Mouse (Mus musculus) neural tube, embryonic 10.5 days (tissue): ENCODE measurements around the gene Smap2.
"Not testable (repeated sequence)": the region's sequence is repeated elsewhere in the genome, so short reads cannot be mapped to it uniquely, and the experiment has no call there.

Experiments
- DNase-seq: peaks from one replicate; pipeline ENCODE4 v3.0.0-alpha.2; 2017; ENCODE audit warnings: low spot score; ENCODE audit errors: extremely low spot score

Smap2 gene

DNA sequence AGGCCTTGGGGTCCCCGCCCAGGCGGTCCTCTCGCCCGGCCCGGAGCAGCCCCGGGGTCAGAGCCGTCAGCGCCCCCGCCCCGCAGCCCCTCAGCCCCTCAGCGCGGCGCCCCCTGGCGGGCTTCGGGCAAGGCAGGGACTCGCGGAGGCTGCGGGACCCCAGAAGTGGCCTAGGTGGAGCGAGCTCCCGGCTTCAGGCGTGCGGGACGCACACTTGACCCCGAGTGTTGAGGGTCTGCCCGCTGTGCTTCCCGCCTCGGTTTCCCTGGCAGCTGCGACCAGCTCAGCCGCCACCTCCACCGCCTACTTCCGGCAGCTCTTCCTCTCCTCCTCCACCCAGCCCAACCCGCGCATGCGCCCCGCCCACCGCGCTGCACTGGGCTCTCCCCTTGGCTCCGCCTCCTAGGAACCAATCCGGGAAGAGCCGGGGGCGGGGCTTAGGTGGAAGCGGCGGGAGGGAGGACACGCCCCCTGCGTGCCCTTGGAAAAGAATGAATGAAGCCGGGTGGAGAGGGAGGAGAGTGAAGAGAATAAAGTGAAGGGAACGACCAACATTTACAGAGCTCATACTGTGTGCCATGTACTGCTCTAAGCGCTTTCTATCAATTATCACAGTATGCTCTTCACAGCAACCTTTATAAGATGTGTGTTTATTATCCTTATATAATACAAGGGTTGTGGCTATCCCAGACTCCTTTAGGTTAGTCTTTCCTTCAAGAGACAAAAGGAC lies at the start of gene Smap2:
Smap2 (minus strand) TSS at position 320 of the 730 bp plus-strand sequence.
- peak; percentile 98 for DNase-seq

DNA sequence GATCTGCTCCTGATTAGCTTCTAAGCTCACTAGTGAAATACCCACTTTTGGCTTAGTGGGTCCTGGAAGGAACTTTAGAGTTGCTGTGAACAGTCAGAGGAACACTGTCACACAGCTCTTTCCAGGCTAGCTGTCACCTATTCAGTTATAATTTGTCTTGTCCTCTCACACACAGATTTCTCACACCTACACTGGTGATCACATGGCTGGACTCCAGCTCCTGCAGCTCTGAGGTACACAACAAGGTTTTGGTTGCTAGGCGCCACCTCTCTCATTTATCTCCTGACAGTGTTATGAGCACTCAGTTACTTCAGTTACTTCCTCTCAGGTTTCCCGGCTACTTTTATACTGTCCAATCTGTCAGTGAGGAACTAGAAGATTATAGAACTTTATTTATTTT lies 48.3 kb upstream of the Smap2 start:
- no peak for DNase-seq

DNA sequence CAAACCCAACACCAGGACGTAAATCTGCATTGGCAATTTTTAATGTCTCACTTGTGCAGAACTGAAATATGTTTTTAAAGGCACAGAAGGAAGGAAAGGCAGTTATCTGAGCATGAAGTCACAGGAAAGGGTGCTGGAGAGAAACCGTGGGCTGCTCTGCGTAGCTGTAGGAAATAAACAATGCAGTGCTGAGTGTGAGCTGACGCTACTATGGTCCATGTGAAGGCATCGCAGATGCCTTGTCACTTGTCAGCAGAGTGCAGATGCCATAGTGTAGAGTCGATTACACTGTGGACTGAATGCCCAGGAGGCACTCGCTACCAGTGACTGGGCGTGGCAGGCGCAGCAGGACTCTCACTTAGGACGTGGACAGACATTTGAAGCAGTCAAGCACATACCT lies 42.2 kb upstream of the Smap2 start:
- DNase-seq, result not testable (repeated sequence)

GRCm38 (mm10) chr4:121057032-121057431 lies 40.0 kb upstream of the Smap2 start:
- DNase-seq, result no peak

DNA sequence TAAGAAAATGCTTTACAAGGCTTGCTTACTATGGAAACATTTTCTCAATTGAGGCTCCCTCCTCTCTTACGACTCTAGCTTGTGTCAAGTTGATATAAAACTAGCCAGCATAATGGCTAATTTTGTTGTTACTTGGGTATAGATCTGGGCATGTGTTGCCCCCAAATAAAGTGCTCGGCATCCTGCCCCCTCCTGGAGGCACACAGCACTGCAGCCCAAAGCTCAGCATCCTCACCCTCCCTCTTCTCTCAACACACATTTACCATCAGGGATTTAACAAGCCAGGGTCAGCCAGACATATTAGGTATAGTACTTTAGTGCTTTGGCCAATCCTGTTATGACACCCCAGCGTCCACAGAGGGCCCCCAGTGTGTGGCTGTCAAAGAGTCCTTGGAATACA lies 39.3 kb upstream of the Smap2 start:
- DNase-seq, result no peak

DNA sequence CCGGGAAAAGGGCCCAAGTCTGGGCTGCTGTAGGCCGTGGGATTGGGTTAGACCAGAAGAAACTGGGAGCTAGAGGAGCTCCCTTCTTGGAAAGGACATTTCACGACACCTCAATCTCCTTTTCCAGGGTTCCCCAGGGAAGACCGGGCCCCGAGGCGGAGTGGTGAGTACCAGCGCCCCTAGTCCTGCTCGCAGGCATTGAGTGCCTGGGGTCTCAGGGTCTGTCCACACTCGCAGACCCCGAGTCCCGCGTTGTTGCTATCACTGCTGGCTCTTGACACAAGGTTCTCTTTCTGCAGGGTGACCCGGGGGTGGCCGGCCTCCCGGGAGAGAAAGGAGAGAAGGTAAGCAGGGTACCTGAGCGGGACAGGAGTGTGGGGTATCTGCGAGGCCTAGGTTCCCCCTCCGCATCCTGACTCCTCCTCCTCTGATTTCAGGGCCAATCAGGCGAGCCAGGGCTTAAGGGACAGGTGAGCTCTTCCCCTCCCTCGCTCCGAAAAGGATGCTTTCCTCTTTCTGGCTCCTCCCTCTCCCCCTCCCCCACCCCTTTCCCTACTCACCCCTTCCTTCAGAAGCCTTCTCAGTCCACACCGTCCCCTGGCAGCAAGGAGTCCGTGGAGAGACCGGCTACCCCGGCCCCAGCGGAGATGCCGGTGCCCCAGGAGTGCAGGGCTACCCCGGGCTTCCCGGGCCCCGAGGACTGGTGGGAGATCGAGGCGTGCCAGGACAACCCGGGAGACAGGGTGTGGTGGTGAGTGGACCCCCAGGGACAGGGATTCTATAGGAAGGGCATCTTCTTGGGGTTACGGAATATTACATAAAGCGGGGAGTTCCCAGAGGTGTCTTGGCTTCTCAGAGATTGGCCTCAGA lies 35.6 kb upstream of the Smap2 start:
- DNase-seq, result no peak

DNA sequence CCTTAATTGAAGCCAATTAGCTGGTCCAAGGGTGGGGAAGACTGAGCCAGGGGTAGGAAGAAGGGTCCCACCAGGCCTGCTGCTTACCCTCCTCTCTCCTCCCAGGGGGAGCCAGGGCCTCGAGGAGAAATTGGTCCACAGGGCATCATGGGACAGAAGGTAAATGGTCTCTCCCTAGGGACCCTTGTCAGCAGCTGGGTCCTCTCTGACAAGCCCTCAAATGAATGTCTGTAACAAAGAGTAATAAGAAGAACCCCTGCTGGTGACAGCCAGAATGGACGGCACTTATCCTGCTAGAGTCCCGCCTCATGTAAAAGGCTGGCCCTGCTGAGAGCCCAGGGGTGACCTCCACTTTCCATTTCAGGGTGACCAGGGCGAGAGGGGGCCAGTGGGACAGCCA lies 34.8 kb upstream of the Smap2 start:
- no peak for DNase-seq

- no peak for DNase-seq
These were observed 25.9 kb upstream of the Smap2 start for GRCm38 (mm10) chr4:121042946-121043345.

- DNase-seq, result no peak
These were observed 25.4 kb upstream of the Smap2 start for GRCm38 (mm10) chr4:121042472-121042871.

- DNase-seq, result peak; percentile 75
These were observed 24.0 kb upstream of the Smap2 start for GRCm38 (mm10) chr4:121040897-121041671.

- DNase-seq, result no peak
These were observed 23.3 kb upstream of the Smap2 start for GRCm38 (mm10) chr4:121040323-121040722.

DNA sequence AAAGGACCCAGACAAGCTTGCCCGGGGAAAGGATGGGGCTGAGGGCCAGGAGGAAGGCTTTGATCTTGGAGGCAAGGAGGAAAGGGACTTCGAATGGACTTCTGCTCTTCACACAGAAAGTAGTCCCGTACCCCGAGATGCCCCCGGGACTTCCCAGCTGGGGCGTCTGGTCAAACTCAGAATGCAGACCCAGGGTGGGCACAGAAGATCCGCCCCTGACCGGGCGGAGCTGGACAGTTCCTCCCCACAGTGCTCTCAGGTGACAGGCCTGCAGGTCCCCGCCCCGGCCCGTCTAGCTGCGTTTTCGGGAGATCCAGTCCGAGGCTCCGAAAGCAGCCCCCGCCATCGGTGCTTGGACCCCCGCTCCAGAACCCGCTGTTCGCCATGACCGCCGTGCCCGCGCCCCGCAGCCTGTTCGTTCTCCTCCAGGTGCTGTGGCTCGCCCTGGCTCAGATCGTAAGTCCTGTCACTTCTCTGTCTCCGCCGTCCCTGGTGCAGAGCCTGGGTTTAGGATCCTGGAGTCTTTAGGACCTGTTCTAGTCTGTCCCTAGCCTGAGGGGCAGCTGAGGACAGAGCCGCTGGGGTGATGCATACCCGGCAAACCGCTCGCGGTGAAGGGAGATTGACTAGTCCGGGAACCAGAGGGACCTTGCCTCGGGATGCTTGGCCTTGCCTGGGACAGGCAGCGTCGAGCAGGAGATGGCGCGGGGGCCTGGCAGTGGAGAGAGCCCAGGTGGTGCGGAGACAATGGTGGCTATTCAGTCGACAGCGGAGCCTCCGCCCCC lies 22.5 kb upstream of the Smap2 start, which contains the start of gene Col9a2:
Col9a2 (plus strand) TSS at position 55 of the 785 bp plus-strand sequence.
- peak; percentile 54 for DNase-seq

- no peak for DNase-seq
These were observed 16.0 kb upstream of the Smap2 start for GRCm38 (mm10) chr4:121033006-121033405.

- DNase-seq, result no peak
These were observed 14.4 kb upstream of the Smap2 start for GRCm38 (mm10) chr4:121031440-121031839.

- no peak for DNase-seq
These were observed 12.6 kb upstream of the Smap2 start for GRCm38 (mm10) chr4:121029632-121030031.

DNA sequence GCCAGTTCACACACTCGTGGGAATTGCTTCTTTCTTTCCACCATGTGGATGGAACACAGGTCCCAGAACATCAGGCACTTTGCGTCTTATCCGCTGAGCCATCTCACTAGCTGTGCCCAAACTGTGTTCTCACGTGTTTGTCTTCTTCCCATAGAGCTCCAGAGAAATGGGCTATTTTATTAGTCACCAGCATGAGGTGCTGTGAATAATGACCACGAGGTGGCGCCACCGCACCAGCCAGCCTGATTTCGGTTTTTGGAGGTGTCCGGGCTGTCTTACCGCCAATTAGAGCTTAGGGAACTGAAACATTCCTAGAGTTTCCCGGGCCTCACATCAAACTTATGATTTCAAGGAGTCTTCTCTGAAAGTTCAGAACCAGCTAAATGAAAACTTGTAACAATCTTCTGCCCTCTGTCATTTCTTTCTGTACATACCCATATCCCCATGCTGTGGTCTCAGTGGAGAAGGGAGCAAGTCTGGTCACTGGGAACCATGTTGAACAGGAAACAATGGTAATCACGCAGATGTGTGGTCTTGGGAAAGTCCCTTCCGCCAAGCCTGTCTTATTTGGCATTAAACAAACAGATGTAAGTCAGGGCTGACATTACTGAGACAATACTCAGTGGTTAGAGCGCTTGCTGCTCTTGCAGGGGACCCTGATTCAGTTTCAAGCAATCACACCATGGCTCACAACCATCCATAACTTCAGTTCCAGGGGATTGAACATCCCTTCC lies 11.8 kb upstream of the Smap2 start:
- peak; percentile 70 for DNase-seq

GRCm38 (mm10) chr4:121028146-121028545 lies 11.1 kb upstream of the Smap2 start:
- DNase-seq, result no peak

- DNase-seq, result no peak
These were observed 8.6 kb upstream of the Smap2 start for GRCm38 (mm10) chr4:121025681-121026080.

DNA sequence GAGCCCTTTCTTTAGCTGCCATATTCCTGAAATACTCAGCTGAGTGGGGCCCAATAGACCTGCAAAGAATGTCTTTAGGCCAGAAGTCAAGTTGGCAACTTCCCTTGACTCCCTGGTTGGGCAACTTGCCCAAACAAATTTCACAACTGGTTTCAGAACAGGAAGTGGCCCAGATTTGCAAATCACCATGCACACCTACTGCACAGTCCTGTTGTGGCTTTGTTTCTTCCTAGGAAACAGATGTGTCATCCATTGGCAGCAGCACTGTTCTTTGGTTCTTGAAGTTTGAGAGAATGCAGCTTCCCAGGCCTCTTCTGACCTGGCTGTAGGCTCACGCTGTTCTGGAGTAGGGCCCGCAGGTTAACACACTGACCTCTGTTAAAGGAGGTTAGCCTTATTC lies 6.9 kb upstream of the Smap2 start:
- DNase-seq, result no peak

- no peak for DNase-seq
These were observed 6.4 kb upstream of the Smap2 start for GRCm38 (mm10) chr4:121023464-121023863.
